Comparison of ENCODE assay signal across 20 mouse cellular contexts in the genomic region with DNA sequence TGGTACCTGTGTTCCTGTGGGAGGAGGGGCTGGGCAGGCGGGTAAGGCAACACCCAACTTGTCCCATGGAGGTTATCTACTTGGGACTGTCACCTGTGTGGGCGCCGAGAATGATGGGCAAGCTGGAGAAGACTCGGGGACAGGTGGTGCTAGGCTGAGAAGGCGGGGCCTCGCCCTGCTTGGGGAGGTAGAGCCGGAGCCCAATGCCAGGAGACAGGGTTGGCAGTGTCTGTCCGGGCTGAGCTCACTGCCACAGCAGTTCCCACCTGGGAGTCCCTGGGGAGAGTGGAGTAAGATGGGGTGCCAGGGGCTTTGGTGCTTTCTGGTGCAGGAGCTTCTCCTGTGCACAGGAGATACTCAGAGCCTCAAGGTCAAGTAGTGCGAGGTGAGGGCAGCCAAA. TPM values are rescaled to one million over a fixed set of nuclear protein-coding genes. Genes with fewer than 3 reads are reported as not detected.
A peak's percentile ranks its signal among the peaks of the same experiment; 100 is the strongest.
DNase-seq lines count a peak whose midpoint lies in the region; ATAC-seq and TF ChIP-seq lines count a peak whose summit lies in the region.
"Had no signal": no experiment of that assay in that cellular context is flagged by ENCODE, and none has a peak within 500 bp of the region (broad histone marks: within the 10 kb centered on the region; RNA-seq: fewer than 3 reads in every experiment).

No protein-coding gene starts in this region.

- H3K4me3 ChIP-seq in heart, embryonic 10.5 days, result no peak overlapping the region
- H3K4me3 ChIP-seq in midbrain, embryonic 13.5 days (replicated peaks), result no peak overlapping the region
- no peak overlapping the region for H3K4me3 ChIP-seq in midbrain, postnatal 0 days (ENCODE audit: low read depth, low read length)
- H3K4me3 ChIP-seq: embryonic facial prominence, embryonic 13.5 days; hindbrain, embryonic 12.5 days; intestine, embryonic 15.5 days; midbrain, embryonic 10.5 days; stomach, embryonic 15.5 days had no signal

- H3K9me3 ChIP-seq in heart, embryonic 10.5 days, result no peaks in the 10 kb centered on the region
- H3K9me3 ChIP-seq in midbrain, embryonic 13.5 days, result no peaks in the 10 kb centered on the region
- H3K9me3 ChIP-seq in midbrain, postnatal 0 days (ENCODE audit: low read length), result no peaks in the 10 kb centered on the region
- H3K9me3 ChIP-seq: embryonic facial prominence, embryonic 13.5 days; hindbrain, embryonic 12.5 days; intestine, embryonic 15.5 days; midbrain, embryonic 10.5 days; stomach, embryonic 15.5 days had no signal

- peak; percentile 30 for DNase-seq in CD4-positive, CD25-positive, alpha-beta regulatory T cell, adult 2 months (ENCODE audit: low read depth, low spot score)
- DNase-seq in heart, embryonic 10.5 days (ENCODE audit: low spot score), result no peak
- DNase-seq in heart, adult 8-10 months (ENCODE audit: low spot score), result no peak
- no peak for DNase-seq in midbrain, postnatal 0 days (ENCODE audit: low spot score)
- no peak for DNase-seq in spleen, adult 18-20 months
- DNase-seq in frontal cortex, postnatal 10 days (ENCODE audit: low spot score in 2 of 2), result no peak
- DNase-seq: adrenal gland, postnatal 25 days; kidney, postnatal 14 days; left cerebral cortex, postnatal 4 days; right cerebral cortex, postnatal 4 days; thymus, postnatal 14 days had no signal

- 82% methylated on average over 9 of the region's 9 CpGs for WGBS in heart, embryonic 10.5 days
- WGBS in midbrain, embryonic 13.5 days, result 88% methylated on average over 9 of the region's 9 CpGs
- WGBS in midbrain, postnatal 0 days, result 84% methylated on average over 9 of the region's 9 CpGs

- peaks cover 59% of the 10 kb centered on the region for H3K36me3 ChIP-seq in heart, embryonic 10.5 days
- peaks cover 44% of the 10 kb centered on the region for H3K36me3 ChIP-seq in midbrain, embryonic 13.5 days
- H3K36me3 ChIP-seq in midbrain, postnatal 0 days (ENCODE audit: insufficient read depth, low read length), result peaks cover 32% of the 10 kb centered on the region

- peaks cover 31% of the 10 kb centered on the region for H3K4me1 ChIP-seq in heart, embryonic 10.5 days
- no peaks in the 10 kb centered on the region for H3K4me1 ChIP-seq in midbrain, embryonic 13.5 days (replicated peaks)
- H3K4me1 ChIP-seq in midbrain, postnatal 0 days (ENCODE audit: insufficient read depth, low read length), result no peaks in the 10 kb centered on the region
- H3K4me1 ChIP-seq: stomach, embryonic 15.5 days had no signal

- no peak for TF ChIP-seq CTCF in midbrain, postnatal 0 days (IDR thresholded peaks at IDR 0.05)

- no peak overlapping the region for H3K4me2 ChIP-seq in midbrain, embryonic 13.5 days (replicated peaks)
- no peak overlapping the region for H3K4me2 ChIP-seq in midbrain, postnatal 0 days (ENCODE audit: low read depth, low read length, poor library complexity, severe bottlenecking)
- H3K4me2 ChIP-seq: embryonic facial prominence, embryonic 13.5 days; hindbrain, embryonic 12.5 days; intestine, embryonic 15.5 days; stomach, embryonic 15.5 days had no signal

- 0 out of 2 replicates have a peak overlapping the region, but pooled peaks have one; percentile 22 for H3K27ac ChIP-seq in heart, embryonic 10.5 days
- no peak overlapping the region for H3K27ac ChIP-seq in midbrain, embryonic 13.5 days
- H3K27ac ChIP-seq in midbrain, postnatal 0 days (ENCODE audit: low read depth, low read length), result no peak overlapping the region
- H3K27ac ChIP-seq: embryonic facial prominence, embryonic 13.5 days; hindbrain, embryonic 12.5 days; intestine, embryonic 15.5 days; liver, embryonic 14.5 days; midbrain, embryonic 10.5 days; stomach, embryonic 15.5 days had no signal

- no peak for ATAC-seq in CD4-positive, CD25-positive, alpha-beta regulatory T cell, adult 4 months
- 0 out of 2 replicates have a peak, but pooled peaks have one; percentile 30 for ATAC-seq in midbrain, embryonic 13.5 days
- no peak for ATAC-seq in midbrain, postnatal 0 days (ENCODE audit: low FRiP score)
- ATAC-seq: forebrain, embryonic 14.5 days; intestine, embryonic 15.5 days had no signal

- no peak overlapping the region for H3K9ac ChIP-seq in midbrain, embryonic 13.5 days (replicated peaks)
- no peak overlapping the region for H3K9ac ChIP-seq in midbrain, postnatal 0 days (replicated peaks; ENCODE audit: low read length, poor library complexity, severe bottlenecking)
- H3K9ac ChIP-seq: embryonic facial prominence, embryonic 13.5 days; hindbrain, embryonic 12.5 days; intestine, embryonic 15.5 days; liver, embryonic 14.5 days; stomach, embryonic 15.5 days had no signal

- H3K27me3 ChIP-seq in heart, embryonic 10.5 days (ENCODE audit: insufficient read depth, poor library complexity, severe bottlenecking), result no peaks in the 10 kb centered on the region
- H3K27me3 ChIP-seq in midbrain, embryonic 13.5 days, result no peaks in the 10 kb centered on the region
- H3K27me3 ChIP-seq in midbrain, postnatal 0 days (ENCODE audit: insufficient read depth, low read length), result no peaks in the 10 kb centered on the region
- H3K27me3 ChIP-seq: embryonic facial prominence, embryonic 13.5 days; hindbrain, embryonic 12.5 days; intestine, embryonic 15.5 days; stomach, embryonic 15.5 days had no signal

RNA-seq across cellular contexts. Expression of a gene that starts 9.5 kb away (rescaled TPM):
- polyA plus RNA-seq in CD4-positive, CD25-positive, alpha-beta regulatory T cell, adult 4 months (2017; shearing (Covaris generic)), result 10 to 100 TPM; 37.2 to 42.7 TPM
- polyA plus RNA-seq in heart, embryonic 10.5 days (2016; fragmentation: Nextera tagmentation; extraction: Ambion mirVana), result 13.0 and 15.6 TPM in 2 replicates
- 100 to 1,000 TPM in 1 of 4 experiments, 10 to 100 TPM in 3; 50.6 to 129 (median 74.7) TPM for total RNA-seq in heart, adult 8-10 months (2022)
- 16.2 and 17.7 TPM in 2 replicates for polyA plus RNA-seq in midbrain, embryonic 13.5 days (2015; fragmentation: Nextera tagmentation; extraction: Ambion mirVana)
- total RNA-seq in midbrain, postnatal 0 days (2014; rRNA removed), result 10.9 and 15.4 TPM in 2 replicates
- 12.2 and 14.2 TPM in 2 replicates for polyA plus RNA-seq in midbrain, postnatal 0 days (2015; fragmentation: Nextera tagmentation; extraction: Ambion mirVana)

RNA-seq across cellular contexts. Expression of a gene that starts 22.6 kb away (rescaled TPM):
- 100 to 1,000 TPM in 1 of 2 experiments, 10 to 100 TPM in 1; 89.8 to 111 TPM for polyA plus RNA-seq in CD4-positive, CD25-positive, alpha-beta regulatory T cell, adult 4 months (2017; shearing (Covaris generic))
- 154 and 200 TPM in 2 replicates for polyA plus RNA-seq in heart, embryonic 10.5 days (2016; fragmentation: Nextera tagmentation; extraction: Ambion mirVana)
- total RNA-seq in heart, adult 8-10 months (2022), result 10 to 100 TPM; 31.9 to 39.3 (median 33.9) TPM
- polyA plus RNA-seq in midbrain, embryonic 13.5 days (2015; fragmentation: Nextera tagmentation; extraction: Ambion mirVana), result 136 and 149 TPM in 2 replicates
- 31.8 and 34.1 TPM in 2 replicates for total RNA-seq in midbrain, postnatal 0 days (2014; rRNA removed)
- polyA plus RNA-seq in midbrain, postnatal 0 days (2015; fragmentation: Nextera tagmentation; extraction: Ambion mirVana), result 107 and 118 TPM in 2 replicates

RNA-seq across cellular contexts. Expression of a gene that starts 23.0 kb away (rescaled TPM):
- polyA plus RNA-seq in CD4-positive, CD25-positive, alpha-beta regulatory T cell, adult 4 months (2017; shearing (Covaris generic)), result 100 to 1,000 TPM in 1 of 2 experiments, 10 to 100 TPM in 1; 94.3 to 166 TPM
- 320 and 472 TPM in 2 replicates for polyA plus RNA-seq in heart, embryonic 10.5 days (2016; fragmentation: Nextera tagmentation; extraction: Ambion mirVana)
- total RNA-seq in heart, adult 8-10 months (2022), result 1,000 to 10,000 TPM; 2,119 to 2,448 (median 2,260) TPM
- polyA plus RNA-seq in midbrain, embryonic 13.5 days (2015; fragmentation: Nextera tagmentation; extraction: Ambion mirVana), result 220 and 221 TPM in 2 replicates
- total RNA-seq in midbrain, postnatal 0 days (2014; rRNA removed), result 380 and 412 TPM in 2 replicates
- 257 and 279 TPM in 2 replicates for polyA plus RNA-seq in midbrain, postnatal 0 days (2015; fragmentation: Nextera tagmentation; extraction: Ambion mirVana)

RNA-seq across cellular contexts. Expression of a gene that starts 46.9 kb away (rescaled TPM):
- polyA plus RNA-seq in CD4-positive, CD25-positive, alpha-beta regulatory T cell, adult 4 months (2017; shearing (Covaris generic)), result 10 to 100 TPM; 10.2 to 13.9 TPM
- 17.3 and 20.2 TPM in 2 replicates for polyA plus RNA-seq in heart, embryonic 10.5 days (2016; fragmentation: Nextera tagmentation; extraction: Ambion mirVana)
- total RNA-seq in heart, adult 8-10 months (2022), result 100 to 1,000 TPM; 125 to 157 (median 155) TPM
- polyA plus RNA-seq in midbrain, embryonic 13.5 days (2015; fragmentation: Nextera tagmentation; extraction: Ambion mirVana), result 21.5 and 23.3 TPM in 2 replicates
- total RNA-seq in midbrain, postnatal 0 days (2014; rRNA removed), result 60.1 and 60.6 TPM in 2 replicates
- polyA plus RNA-seq in midbrain, postnatal 0 days (2015; fragmentation: Nextera tagmentation; extraction: Ambion mirVana), result 23.6 and 25.4 TPM in 2 replicates
